In the genomic region with DNA sequence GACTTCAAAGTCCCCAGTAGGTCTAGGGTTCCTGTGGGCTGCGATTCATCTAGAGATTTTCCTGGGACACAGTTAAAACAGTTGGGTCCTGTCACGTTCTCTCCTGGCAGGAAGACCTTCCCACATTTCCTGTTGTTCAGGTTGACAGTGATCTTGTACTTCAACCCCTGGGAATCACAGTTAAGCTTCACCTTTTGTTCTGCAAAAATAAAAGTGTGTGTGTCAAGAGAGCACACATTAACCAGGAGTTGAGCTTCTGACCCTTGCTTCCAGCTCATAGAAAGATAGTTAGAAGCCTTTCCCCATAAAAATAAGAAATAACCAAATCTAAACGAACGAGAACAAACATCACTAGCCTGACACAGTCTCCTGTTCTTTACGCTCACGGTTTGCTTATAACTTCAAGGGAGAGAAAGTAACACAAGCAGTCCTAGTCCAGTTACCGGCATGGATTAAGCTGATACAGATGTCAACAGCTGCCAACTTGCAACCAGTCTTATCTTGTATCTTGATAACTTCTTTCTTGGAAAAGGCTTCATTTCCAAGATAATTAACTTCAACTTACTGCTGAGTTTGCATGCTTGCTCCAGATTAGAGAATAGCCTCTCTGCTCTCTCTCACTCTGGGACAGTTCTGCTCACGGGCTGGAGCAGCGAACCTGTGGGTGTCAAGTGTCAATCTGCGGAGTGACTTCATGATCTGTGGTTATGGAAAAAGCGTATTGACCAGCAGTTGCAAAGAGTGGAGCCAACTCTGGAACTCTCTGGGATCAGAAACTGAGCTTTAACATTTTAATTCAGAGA, we compare ENCODE assay signal across 18 mouse cellular contexts. TPM values are rescaled to one million over a fixed set of nuclear protein-coding genes. Genes with fewer than 3 reads are reported as not detected.
A peak's percentile ranks its signal among the peaks of the same experiment; 100 is the strongest.
DNase-seq lines count a peak whose midpoint lies in the region; ATAC-seq and TF ChIP-seq lines count a peak whose summit lies in the region.
"Had no signal": no experiment of that assay in that cellular context is flagged by ENCODE, and none has a peak within 500 bp of the region (broad histone marks: within the 10 kb centered on the region; RNA-seq: fewer than 3 reads in every experiment).

No protein-coding gene starts in this region.

- H3K4me2 ChIP-seq in kidney, embryonic 15.5 days: no peak overlapping the region
- H3K4me2 ChIP-seq in intestine, postnatal 0 days (replicated peaks; ENCODE audit: low read depth): peak overlapping the region; percentile 41
- H3K4me2 ChIP-seq: forebrain, embryonic 13.5 days; heart, embryonic 13.5 days; hindbrain, embryonic 13.5 days had no signal

- no peak for TF ChIP-seq POLR2A in kidney, adult 2 months (IDR thresholded peaks at IDR 0.05; ENCODE audit: low read depth, low read length)

- DNase-seq in kidney, adult 2 months: peak; percentile 66
- DNase-seq in kidney, postnatal 36 days: peak; percentile 29 to 36
- DNase-seq in kidney, postnatal 10 days: no peak
- DNase-seq in left cerebral cortex, postnatal 25 days (ENCODE audit: low spot score in 2 of 2): no peak
- DNase-seq: adrenal gland, adult 2 months; adrenal gland, postnatal 25 days; cerebellum, adult 2 months; gastrocnemius, adult 2 months; gastrocnemius, postnatal 25 days; heart, postnatal 4 days had no signal

- no peak overlapping the region for H3K9ac ChIP-seq in kidney, embryonic 15.5 days
- H3K9ac ChIP-seq in intestine, postnatal 0 days (ENCODE audit: low read depth, low read length): 0 out of 2 replicates have a peak overlapping the region, but pooled peaks have one; percentile 5
- H3K9ac ChIP-seq: forebrain, embryonic 13.5 days; heart, embryonic 13.5 days; hindbrain, embryonic 13.5 days had no signal

- no peak overlapping the region for H3K27ac ChIP-seq in kidney, adult 2 months (ENCODE audit: insufficient read depth, low read depth, low read length)
- no peak overlapping the region for H3K27ac ChIP-seq in kidney, embryonic 15.5 days
- peak overlapping the region; percentile 88 for H3K27ac ChIP-seq in intestine, postnatal 0 days (ENCODE audit: low read depth, low read length)
- H3K27ac ChIP-seq: embryonic facial prominence, embryonic 10.5 days; forebrain, embryonic 13.5 days; gastrocnemius, adult 2 months; heart, embryonic 13.5 days; hindbrain, embryonic 13.5 days had no signal

- H3K4me3 ChIP-seq in kidney, adult 2 months (ENCODE audit: insufficient read depth, low read depth, low read length): no peak overlapping the region
- H3K4me3 ChIP-seq in kidney, embryonic 15.5 days (replicated peaks): no peak overlapping the region
- no peak overlapping the region for H3K4me3 ChIP-seq in intestine, postnatal 0 days (ENCODE audit: low read depth, low read length)
- H3K4me3 ChIP-seq: embryonic facial prominence, embryonic 10.5 days; forebrain, embryonic 13.5 days; gastrocnemius, adult 2 months; heart, embryonic 13.5 days; hindbrain, embryonic 13.5 days had no signal

- WGBS in kidney, adult 2 months: 32% methylated on average over 11 of the region's 11 CpGs
- 49% methylated on average over 11 of the region's 11 CpGs for WGBS in kidney, embryonic 15.5 days
- WGBS in intestine, postnatal 0 days: 20% methylated on average over 11 of the region's 11 CpGs

- no peaks in the 10 kb centered on the region for H3K36me3 ChIP-seq in kidney, adult 2 months (ENCODE audit: control insufficient read depth, insufficient read depth, low read length)
- H3K36me3 ChIP-seq in kidney, embryonic 15.5 days: no peaks in the 10 kb centered on the region
- H3K36me3 ChIP-seq in intestine, postnatal 0 days (ENCODE audit: control insufficient read depth, insufficient read depth): no peaks in the 10 kb centered on the region
- H3K36me3 ChIP-seq: embryonic facial prominence, embryonic 10.5 days; heart, embryonic 13.5 days; hindbrain, embryonic 13.5 days had no signal

- no peak for TF ChIP-seq CTCF in kidney, adult 2 months (conservative IDR thresholded peaks at IDR 0.05; ENCODE audit: insufficient read depth, insufficient read length, low read depth, low read length)
- no peak for TF ChIP-seq CTCF in intestine, postnatal 0 days (IDR thresholded peaks at IDR 0.05; ENCODE audit: low read depth)

- no peak for ATAC-seq in kidney, embryonic 15.5 days (replicated peaks; ENCODE audit: low FRiP score)
- ATAC-seq in intestine, postnatal 0 days: peak; percentile 91
- ATAC-seq in megakaryocyte progenitor cell, adult 5-6 weeks (replicated peaks; ENCODE audit: poor library complexity): no peak
- ATAC-seq: forebrain, embryonic 13.5 days had no signal

- no peaks in the 10 kb centered on the region; the same call in 1 of the 2 replicates for H3K4me1 ChIP-seq in kidney, adult 2 months (ENCODE audit: control insufficient read depth, insufficient read depth, low read length)
- 0 out of 2 replicates have a peak, but pooled peaks cover 8% of the 10 kb centered on the region for H3K4me1 ChIP-seq in kidney, embryonic 15.5 days
- H3K4me1 ChIP-seq in intestine, postnatal 0 days (replicated peaks; ENCODE audit: control insufficient read depth, insufficient read depth, low read length): peaks cover 3% of the 10 kb centered on the region
- H3K4me1 ChIP-seq: embryonic facial prominence, embryonic 10.5 days; forebrain, embryonic 13.5 days; heart, embryonic 13.5 days; hindbrain, embryonic 13.5 days had no signal

- intact Hi-C loops in left cerebral cortex, postnatal 25 days (cut with DNase I): no loop called here

- no peaks in the 10 kb centered on the region for H3K9me3 ChIP-seq in kidney, embryonic 15.5 days (replicated peaks)
- H3K9me3 ChIP-seq in intestine, postnatal 0 days (ENCODE audit: control insufficient read depth): no peaks in the 10 kb centered on the region
- H3K9me3 ChIP-seq: embryonic facial prominence, embryonic 10.5 days; forebrain, embryonic 13.5 days; heart, embryonic 13.5 days; hindbrain, embryonic 13.5 days had no signal

- no peaks in the 10 kb centered on the region for H3K27me3 ChIP-seq in kidney, adult 2 months (replicated peaks; ENCODE audit: control insufficient read depth, insufficient read depth, low read length)
- H3K27me3 ChIP-seq in kidney, embryonic 15.5 days: no peaks in the 10 kb centered on the region
- no peaks in the 10 kb centered on the region for H3K27me3 ChIP-seq in intestine, postnatal 0 days (replicated peaks; ENCODE audit: control insufficient read depth, insufficient read depth, low read length)
- H3K27me3 ChIP-seq: forebrain, embryonic 13.5 days had no signal

RNA-seq across cellular contexts. Expression of a gene that starts 7.3 kb away (rescaled TPM):
- polyA plus RNA-seq in kidney, adult 2 months (2012; rRNA removed): 30.4 and 35.5 TPM in 2 replicates
- polyA plus RNA-seq in kidney, embryonic 15.5 days (2015; fragmentation: Nextera tagmentation; extraction: Ambion mirVana): 29.5 and 35.6 TPM in 2 replicates
- 174 and 213 TPM in 2 replicates for polyA plus RNA-seq in intestine, postnatal 0 days (2015; fragmentation: Nextera tagmentation; extraction: Ambion mirVana)
- 2.2 and 2.4 TPM in 2 replicates for total RNA-seq in megakaryocyte progenitor cell, adult 5-6 weeks (2015)
- total RNA-seq in megakaryocyte progenitor cell, adult 5-6 weeks (2017): 0.42 and 1.7 TPM in 2 replicates
- 100 to 1,000 TPM; 201 to 208 TPM for total RNA-seq in left cerebral cortex, postnatal 25 days (2021)
- total RNA-seq: granulocyte monocyte progenitor cell, adult 5-6 weeks had no signal

Comparison
In these comparisons a context has a peak if more than half of its experiments do, and no peak if none do; other contexts are left out.
1. DNase-seq: peak in kidney, adult 2 months (single experiment) and kidney, postnatal 36 days (2 of 2); none in kidney, postnatal 10 days (single experiment) and left cerebral cortex, postnatal 25 days (0 of 2).